Mouse (Mus musculus) liver, embryonic 14.5 days (tissue): ENCODE results near the gene Timm50.

Experiments used
- CTCF ChIP-seq: IDR thresholded peaks from 2 replicates; pipeline ENCODE4 v1.5.1; 2016; ENCODE audit warnings: antibody characterized with exemption, low read depth, control low read depth
- EP300 ChIP-seq: IDR thresholded peaks from 2 replicates; pipeline ENCODE4 v1.6.1; 2016; ENCODE audit warnings: antibody characterized with exemption, low read depth

DNA sequence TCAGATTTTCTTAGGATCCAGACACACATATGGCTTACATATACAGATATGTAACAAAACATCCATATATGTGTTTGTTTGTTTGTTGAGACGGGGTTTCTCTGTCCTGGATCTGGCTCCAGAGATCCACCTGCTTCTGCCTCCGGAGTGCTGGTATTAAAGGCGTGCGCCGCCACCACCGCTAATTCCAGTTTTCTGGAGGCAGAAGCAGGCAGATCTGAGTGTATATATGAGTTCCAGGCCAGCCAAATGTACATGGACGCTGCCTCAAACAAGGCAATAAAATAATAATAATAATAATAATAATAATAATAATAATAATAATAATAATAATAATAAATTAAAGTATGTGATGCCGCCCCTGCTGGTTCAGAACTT, 34.6 kb downstream of the Timm50 start:
- TF ChIP-seq CTCF (no peak), EP300 (no peak)
